Mouse (Mus musculus) myocyte (in vitro differentiated cells): ENCODE measurements at regions not wholly inside any gene's neighbourhood (a gene's known extent, or its start where the extent isn't known, plus 50 kb on each side); places are given as distances from the start of the nearest gene placed in this dataset.

Experiments used
- H3K27me3 ChIP-seq: one replicate; pipeline ENCODE4 v1.6.1; 2011; ENCODE audit not compliant: control insufficient read depth, insufficient read depth, insufficient read length
- H3K36me3 ChIP-seq: one replicate; pipeline ENCODE4 v1.6.1; 2011; ENCODE audit not compliant: control insufficient read depth, insufficient read depth
- H3K4me2 ChIP-seq: one replicate; pipeline ENCODE4 v1.6.1; 2011; ENCODE audit warnings: low read depth, control low read depth
- H3K4me3 ChIP-seq: one replicate; pipeline ENCODE4 v1.5.1; 2011; ENCODE audit warnings: mild to moderate bottlenecking, control low read depth, moderate library complexity
- H3K79me2 ChIP-seq: one replicate; pipeline ENCODE4 v1.6.1; 2011; ENCODE audit not compliant: control insufficient read depth, insufficient read depth
- H3ac ChIP-seq: one replicate; pipeline ENCODE4 v1.6.1; 2011; ENCODE audit not compliant: control insufficient read depth, insufficient read length
- CEBPB ChIP-seq: IDR thresholded peaks from 2 replicates; pipeline ENCODE4 v1.6.1; 2011; ENCODE audit warnings: mild to moderate bottlenecking, moderate library complexity; ENCODE audit not compliant: poor library complexity, insufficient read depth, severe bottlenecking
- E2F4 ChIP-seq: IDR thresholded peaks from one replicate; pipeline ENCODE4 v1.6.1; 2011; ENCODE audit warnings: mild to moderate bottlenecking, control low read depth, moderate library complexity; ENCODE audit not compliant: insufficient read depth
- MYOG ChIP-seq, 3 experiments: IDR thresholded peaks; one replicate each; pipeline ENCODE4 v1.6.1; 2011; ENCODE audit warnings: control low read depth in 2 of 3, low read depth in 2 of 3, mild to moderate bottlenecking in 2 of 3; ENCODE audit not compliant: insufficient read length in 2 of 3, control insufficient read depth in 1 of 3, insufficient read depth in 1 of 3
- POLR2A ChIP-seq: IDR thresholded peaks from one replicate; pipeline ENCODE4 v1.6.1; 2011; ENCODE audit warnings: low read depth, mild to moderate bottlenecking, control low read depth, moderate library complexity; ENCODE audit not compliant: insufficient read length
- REST ChIP-seq: IDR thresholded peaks from one replicate; pipeline ENCODE4 v1.6.1; 2011; ENCODE audit warnings: mild to moderate bottlenecking, control low read depth, moderate library complexity; ENCODE audit not compliant: insufficient read depth, insufficient read length
- SRF ChIP-seq: IDR thresholded peaks from one replicate; pipeline ENCODE4 v1.6.1; 2011; ENCODE audit warnings: low read depth; ENCODE audit not compliant: control insufficient read depth, insufficient read length
- TCF12 ChIP-seq: IDR thresholded peaks from one replicate; pipeline ENCODE4 v1.6.1; 2011; ENCODE audit warnings: mild to moderate bottlenecking, control low read depth; ENCODE audit not compliant: poor library complexity, insufficient read depth, severe bottlenecking
- TCF3 ChIP-seq: IDR thresholded peaks from one replicate; pipeline ENCODE4 v1.6.1; 2011; ENCODE audit warnings: low read depth, control low read depth; ENCODE audit not compliant: insufficient read length
- USF1 ChIP-seq: IDR thresholded peaks from one replicate; pipeline ENCODE4 v1.6.1; 2011; ENCODE audit warnings: low read depth, mild to moderate bottlenecking, control low read depth, moderate library complexity

DNA sequence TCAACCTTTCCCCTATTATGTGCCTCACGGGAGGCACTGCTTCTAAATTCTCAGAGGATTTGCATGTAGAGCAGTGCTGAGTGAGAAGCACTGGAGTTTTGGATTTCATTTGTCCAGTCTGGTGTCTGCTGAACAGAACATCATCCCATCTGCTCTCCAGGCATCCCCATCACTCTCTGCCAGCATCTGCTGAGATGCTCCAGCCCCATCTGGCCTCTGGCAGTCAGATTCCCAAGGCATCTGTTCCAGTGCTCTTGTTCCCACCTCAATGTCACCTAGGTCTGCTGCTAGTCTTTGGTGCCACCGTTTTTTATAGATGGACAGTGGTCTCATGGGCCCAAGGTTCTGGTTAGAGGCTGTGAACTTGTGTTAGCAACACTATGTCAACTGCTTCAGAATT, 63.9 kb upstream of the Iqcj start:
- no peak overlapping the region for H3K4me2 ChIP-seq
- H3K79me2 ChIP-seq = no peaks in the 10 kb centered on the region
- no peak overlapping the region for H3K4me3 ChIP-seq
- no peaks in the 10 kb centered on the region for H3K36me3 ChIP-seq
- H3ac ChIP-seq = no peak overlapping the region
- no peaks in the 10 kb centered on the region for H3K27me3 ChIP-seq
- no peak for TF ChIP-seq POLR2A
- no peak for TF ChIP-seq TCF3
- no peak for TF ChIP-seq SRF
- no peak for TF ChIP-seq REST
- no peak for TF ChIP-seq USF1
- TF ChIP-seq CEBPB = no peak
- no peak for TF ChIP-seq E2F4

DNA sequence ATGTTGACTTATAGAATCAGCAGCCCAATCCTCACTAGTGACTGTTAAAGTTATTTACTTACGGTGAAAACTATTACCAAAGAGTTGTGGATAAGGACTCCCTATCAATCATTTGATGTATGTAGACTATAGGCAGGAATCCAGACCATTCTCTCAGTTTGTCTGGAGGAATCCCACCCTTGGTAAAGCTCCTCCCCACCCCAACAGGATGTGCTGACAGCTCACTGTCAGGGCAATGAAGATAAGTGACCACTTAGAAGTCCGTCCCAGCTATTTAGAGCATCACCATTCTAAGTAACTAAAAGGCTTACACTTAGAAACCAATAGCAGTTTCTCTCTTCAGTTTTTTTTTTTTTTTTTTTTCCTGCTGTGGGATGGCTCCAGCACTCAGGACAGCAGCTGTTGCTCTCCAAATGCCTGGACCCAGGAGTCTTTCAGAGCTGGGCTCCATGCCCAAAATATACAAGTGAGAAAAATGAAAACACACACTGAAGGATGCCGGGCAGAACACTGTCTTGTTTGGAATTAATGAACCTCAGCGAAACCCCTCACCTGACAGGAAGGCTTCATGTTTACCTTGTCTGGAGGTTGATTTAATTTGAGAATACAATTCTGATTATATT, 58.9 kb upstream of the Iqcj start:
- TF ChIP-seq MYOG (IDR thresholded peaks at IDR 0.05; ENCODE audit: control insufficient read depth in 1 of 3, insufficient read depth in 1 of 3, insufficient read length in 2 of 3, low read depth in 2 of 3) = peak in 1 of 3 experiments; percentile 14
- peak; percentile 26 for TF ChIP-seq REST
- no peak for TF ChIP-seq TCF12
- no peak overlapping the region for H3ac ChIP-seq
- no peaks in the 10 kb centered on the region for H3K36me3 ChIP-seq
- H3K27me3 ChIP-seq = no peaks in the 10 kb centered on the region
- H3K79me2 ChIP-seq = no peaks in the 10 kb centered on the region
- H3K4me2 ChIP-seq = no peak overlapping the region
- no peak overlapping the region for H3K4me3 ChIP-seq
